Mouse (Mus musculus) heart, embryonic 11.5 days (tissue): ENCODE measurements around the gene Hoxb13. TPM values are rescaled to one million over a fixed set of nuclear protein-coding genes. Genes with fewer than 3 reads are reported as not detected.

Experiments used
- ATAC-seq: fragments of 200-750 bp; cut with Nextera tagmentation; replicated peaks from 2 replicates; pipeline ENCODE4 v1.8.0; 2017; ENCODE audit warnings: moderate library complexity; ENCODE audit not compliant: insufficient number of reproducible peaks, low FRiP score, low TSS enrichment
- H3K27ac ChIP-seq: fragments of 300-500 bp; sonication (generic); 2 replicates; pipeline ENCODE4 v1.5.1; 2014; ENCODE audit warnings: mild to moderate bottlenecking, low read depth, low read length
- H3K27me3 ChIP-seq: fragments of 300-500 bp; sonication (generic); 2 replicates; pipeline ENCODE4 v1.6.1; 2014; ENCODE audit warnings: mild to moderate bottlenecking, low read length, mixed read lengths; ENCODE audit not compliant: control insufficient read depth, insufficient read depth
- H3K36me3 ChIP-seq: fragments of 300-500 bp; sonication (generic); 2 replicates; pipeline ENCODE4 v1.6.1; 2014; ENCODE audit warnings: mild to moderate bottlenecking, low read length, moderate library complexity, mixed read lengths; ENCODE audit not compliant: control insufficient read depth, insufficient read depth
- H3K4me1 ChIP-seq: fragments of 300-500 bp; sonication (generic); 2 replicates; pipeline ENCODE4 v1.6.1; 2014; ENCODE audit warnings: low read length; ENCODE audit not compliant: control insufficient read depth, insufficient read depth
- H3K4me2 ChIP-seq: fragments of 300-500 bp; sonication (generic); 2 replicates; pipeline ENCODE4 v1.6.1; 2014; ENCODE audit warnings: mild to moderate bottlenecking, moderate library complexity
- H3K4me3 ChIP-seq: fragments of 300-500 bp; sonication (generic); 2 replicates; pipeline ENCODE4 v1.5.1; 2014; ENCODE audit warnings: low read depth, low read length
- H3K9ac ChIP-seq: fragments of 300-500 bp; sonication (generic); 2 replicates; pipeline ENCODE4 v1.6.1; 2014; ENCODE audit warnings: mild to moderate bottlenecking, low read depth, low read length, moderate library complexity
- H3K9me3 ChIP-seq: fragments of 300-500 bp; sonication (generic); replicated peaks from 2 replicates; pipeline ENCODE4 v1.6.1; 2016; ENCODE audit warnings: low read length; ENCODE audit not compliant: control insufficient read depth
- WGBS: fragments of 180-500 bp; shearing (Covaris S2); extraction: QIAGEN DNeasy Blood & Tissue Kit; methylation state at CpG from one replicate; pipeline ENCODE4 v1.1.7; 2014; ENCODE audit not compliant: insufficient replicate concordance; 5-methylcytosine and 5-hydroxymethylcytosine counted together
- polyA plus RNA-seq: library from polyadenylated mRNA; unstranded; fragments of >200 nt; fragmentation: Nextera tagmentation; extraction: Ambion mirVana; gene quantifications from 2 replicates; pipeline ENCODE4 v1.2.1, GENCODE M21; 2014

Hoxb13 gene
- polyA plus RNA-seq, 1 experiment from 2014 or later, result not detected

DNA sequence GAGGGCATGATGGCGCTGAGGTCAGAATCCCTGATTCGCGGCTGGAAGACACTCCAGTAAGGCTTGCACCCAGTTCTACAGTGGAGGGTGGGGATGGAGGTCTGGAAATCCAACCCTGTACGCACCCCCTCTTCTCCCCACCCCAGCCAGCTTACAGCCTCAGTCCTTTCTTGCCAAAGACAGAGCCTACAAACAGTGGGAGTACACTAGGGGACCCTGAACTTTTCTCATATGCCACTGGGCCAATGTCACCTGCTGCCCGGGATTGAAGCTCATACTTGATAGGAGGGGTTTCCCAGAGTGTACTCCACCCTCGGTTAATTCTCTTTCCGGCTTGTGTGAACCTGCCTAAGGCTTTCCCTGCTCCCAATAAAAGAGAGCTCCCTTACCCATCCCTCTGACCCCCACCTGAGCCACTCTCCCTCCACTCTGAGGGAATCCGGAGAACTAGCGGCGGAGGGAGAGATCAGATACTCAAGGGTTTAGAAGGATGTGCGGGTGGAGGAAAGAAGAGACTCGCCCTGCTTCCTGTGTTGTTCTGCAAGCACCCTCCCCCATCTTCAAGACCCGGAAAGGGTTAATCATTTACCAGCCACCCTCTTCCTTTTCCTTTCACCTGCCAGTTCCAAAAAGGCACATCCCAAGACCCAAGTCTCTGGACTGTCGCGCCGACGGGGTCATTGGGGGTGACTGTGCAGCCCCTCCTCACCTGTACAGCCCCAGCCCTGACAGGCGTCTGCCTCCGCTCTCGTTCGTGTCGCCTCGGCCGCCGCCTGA is 21.4 kb upstream of the Hoxb13 start:
- no peak overlapping the region for H3K9ac ChIP-seq
- H3K36me3 ChIP-seq, result no peaks in the 10 kb centered on the region
- 1% methylated on average over 25 of the region's 25 CpGs for WGBS
- no peaks in the 10 kb centered on the region for H3K4me1 ChIP-seq
- H3K4me3 ChIP-seq, result no peak overlapping the region
- no peaks in the 10 kb centered on the region for H3K9me3 ChIP-seq
- H3K27ac ChIP-seq, result no peak overlapping the region
- no peak overlapping the region for H3K4me2 ChIP-seq
- ATAC-seq, result no peak
- peaks cover 95% of the 10 kb centered on the region for H3K27me3 ChIP-seq

- Histone ChIP-seq H3K4me3 (no peak overlapping the region), H3K9me3 (no peaks in the 10 kb centered on the region), H3K9ac (no peak overlapping the region), H3K4me1 (no peaks in the 10 kb centered on the region), H3K36me3 (no peaks in the 10 kb centered on the region), H3K27me3 (peaks cover 95% of the 10 kb centered on the region), H3K27ac (no peak overlapping the region), H3K4me2 (no peak overlapping the region)
- ATAC-seq, result no peak
- WGBS, result 1% methylated on average over 16 of the region's 16 CpGs
Measured at GRCm38 (mm10) chr11:96173288-96173840, 20.8 kb upstream of the Hoxb13 start.

DNA sequence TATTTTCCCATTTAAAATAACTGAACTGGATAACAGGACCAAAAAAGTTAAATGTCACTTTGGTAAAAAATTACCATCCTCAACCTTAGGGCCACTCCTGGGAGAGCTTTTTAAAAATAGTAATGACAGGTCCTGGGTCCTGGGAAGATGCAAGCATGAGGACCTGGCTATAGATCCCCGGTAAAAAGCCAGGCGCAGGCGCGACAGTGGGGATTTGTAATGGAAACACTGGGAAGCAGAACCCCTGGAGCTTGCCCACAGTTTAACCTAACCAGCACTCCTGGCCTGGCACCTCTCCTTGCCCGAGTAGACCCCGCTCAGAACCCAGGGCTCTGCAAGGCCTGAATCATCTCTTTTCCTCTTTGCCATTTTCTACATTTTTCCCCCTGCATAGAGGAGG is 19.2 kb upstream of the Hoxb13 start:
- Histone ChIP-seq H3K27ac (no peak overlapping the region), H3K9me3 (no peaks in the 10 kb centered on the region), H3K4me3 (no peak overlapping the region), H3K27me3 (peaks cover 96% of the 10 kb centered on the region), H3K9ac (no peak overlapping the region), H3K36me3 (no peaks in the 10 kb centered on the region), H3K4me2 (no peak overlapping the region), H3K4me1 (no peaks in the 10 kb centered on the region)
- ATAC-seq, result no peak
- WGBS, result under 1% methylated on average over 6 of the region's 6 CpGs

GRCm38 (mm10) chr11:96175511-96175910 is 18.6 kb upstream of the Hoxb13 start:
- Histone ChIP-seq H3K4me2 (no peak overlapping the region), H3K4me3 (no peak overlapping the region), H3K9me3 (no peaks in the 10 kb centered on the region), H3K9ac (no peak overlapping the region), H3K27me3 (peaks cover 96% of the 10 kb centered on the region), H3K4me1 (no peaks in the 10 kb centered on the region), H3K27ac (no peak overlapping the region), H3K36me3 (no peaks in the 10 kb centered on the region)
- under 1% methylated on average over 17 of the region's 17 CpGs for WGBS
- no peak for ATAC-seq

DNA sequence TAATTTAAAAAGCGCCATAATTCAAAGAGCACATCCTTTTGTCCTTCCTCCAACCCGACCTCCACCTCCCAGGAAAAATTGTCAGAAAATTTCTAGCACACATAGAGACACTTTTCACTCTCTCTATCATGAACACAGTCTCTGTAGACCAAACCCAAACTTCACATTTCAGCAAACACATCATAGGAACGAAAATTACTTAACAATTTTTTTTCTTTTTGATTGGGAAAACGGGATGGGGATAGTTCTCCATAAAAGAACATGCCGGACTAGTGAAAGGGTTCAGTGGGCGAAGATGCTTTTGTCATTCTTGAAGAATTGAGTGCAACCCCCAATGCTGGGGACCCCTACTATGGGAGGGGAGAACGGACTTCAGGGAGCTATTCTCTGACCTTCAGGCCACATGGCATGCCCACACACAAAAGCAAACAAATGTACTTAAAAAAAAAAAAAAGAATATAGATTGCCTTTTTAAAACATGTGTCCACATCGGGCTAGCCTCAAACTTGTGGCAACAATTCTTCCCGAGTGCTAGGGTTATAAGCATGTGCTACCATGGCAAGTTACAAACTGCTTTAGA is 18.1 kb upstream of the Hoxb13 start:
- Histone ChIP-seq H3K9ac (no peak overlapping the region), H3K9me3 (no peaks in the 10 kb centered on the region), H3K27me3 (peaks cover 96% of the 10 kb centered on the region), H3K4me3 (no peak overlapping the region), H3K4me1 (no peaks in the 10 kb centered on the region), H3K36me3 (no peaks in the 10 kb centered on the region), H3K4me2 (no peak overlapping the region), H3K27ac (no peak overlapping the region)
- no peak for ATAC-seq
- WGBS, result 2% methylated on average over 9 of the region's 9 CpGs

DNA sequence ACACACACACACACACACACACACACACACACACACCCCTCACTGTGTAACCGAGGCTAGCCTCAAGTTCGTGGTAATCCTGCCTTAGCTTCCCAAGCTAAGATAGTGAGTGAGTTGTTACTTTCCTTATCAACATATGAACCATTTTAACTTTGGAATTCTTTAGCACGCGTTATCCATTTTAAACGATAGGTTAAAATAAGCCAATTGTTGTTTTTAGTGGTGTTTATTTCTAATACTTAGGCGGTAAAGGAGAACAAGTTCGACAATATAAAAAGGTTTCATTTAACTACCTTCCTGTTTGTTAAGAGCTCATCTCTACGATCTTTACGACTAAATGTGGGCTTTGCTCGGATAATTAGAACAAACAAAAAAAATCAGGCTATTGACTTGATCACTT is 17.3 kb upstream of the Hoxb13 start:
- peaks cover 96% of the 10 kb centered on the region for H3K27me3 ChIP-seq
- no peak overlapping the region for H3K4me3 ChIP-seq
- no peaks in the 10 kb centered on the region for H3K36me3 ChIP-seq
- H3K27ac ChIP-seq, result no peak overlapping the region
- H3K9me3 ChIP-seq, result no peaks in the 10 kb centered on the region
- no peak overlapping the region for H3K9ac ChIP-seq
- H3K4me1 ChIP-seq, result no peaks in the 10 kb centered on the region
- WGBS, result 2% methylated on average over 10 of the region's 10 CpGs
- H3K4me2 ChIP-seq, result no peak overlapping the region
- ATAC-seq, result no peak

- Histone ChIP-seq H3K9ac (no peak overlapping the region), H3K9me3 (no peaks in the 10 kb centered on the region; the same call in 1 of the 2 replicates), H3K4me1 (no peaks in the 10 kb centered on the region), H3K4me2 (no peak overlapping the region), H3K4me3 (no peak overlapping the region), H3K36me3 (no peaks in the 10 kb centered on the region), H3K27ac (no peak overlapping the region), H3K27me3 (peaks cover 96% of the 10 kb centered on the region)
- under 1% methylated on average over 27 of the region's 27 CpGs for WGBS
- no peak for ATAC-seq
Measured at GRCm38 (mm10) chr11:96177546-96178174, 16.5 kb upstream of the Hoxb13 start.

GRCm38 (mm10) chr11:96178356-96178755 is 15.8 kb upstream of the Hoxb13 start:
- H3K27ac ChIP-seq, result no peak overlapping the region
- no peaks in the 10 kb centered on the region; the same call in 1 of the 2 replicates for H3K9me3 ChIP-seq
- no peak for ATAC-seq
- no peaks in the 10 kb centered on the region for H3K36me3 ChIP-seq
- no peak overlapping the region for H3K4me3 ChIP-seq
- no peak overlapping the region for H3K9ac ChIP-seq
- no peak overlapping the region for H3K4me2 ChIP-seq
- peaks cover 95% of the 10 kb centered on the region for H3K27me3 ChIP-seq
- WGBS, result 2% methylated on average over 8 of the region's 8 CpGs
- H3K4me1 ChIP-seq, result no peaks in the 10 kb centered on the region
